Mouse (Mus musculus) midbrain, postnatal 0 days (tissue): ENCODE measurements around the gene Zfp800. TPM values are rescaled to one million over a fixed set of nuclear protein-coding genes. Genes with fewer than 3 reads are reported as not detected.

ENCODE experiments used
- ATAC-seq: fragments of 200-750 bp; cut with Nextera tagmentation; 2 replicates; pipeline ENCODE4 v1.8.0; 2017; ENCODE audit warnings: moderate number of reproducible peaks, mild to moderate bottlenecking, moderate TSS enrichment, moderate library complexity; ENCODE audit not compliant: low FRiP score
- DNase-seq: peaks from one replicate; pipeline ENCODE4 v3.0.0-alpha.2; 2015; ENCODE audit warnings: low spot score
- H3K27ac ChIP-seq: fragments of 300-500 bp; sonication (generic); 2 replicates; pipeline ENCODE4 v1.5.1; 2014; ENCODE audit warnings: low read depth, mild to moderate bottlenecking, low read length, mixed read lengths
- H3K27me3 ChIP-seq: fragments of 300-500 bp; sonication (generic); 2 replicates; pipeline ENCODE4 v1.6.1; 2014; ENCODE audit warnings: low read length, control low read depth, mixed read lengths; ENCODE audit not compliant: insufficient read depth
- H3K36me3 ChIP-seq: fragments of 300-500 bp; sonication (generic); 2 replicates; pipeline ENCODE4 v1.6.1; 2014; ENCODE audit warnings: low read length, control low read depth, mixed read lengths; ENCODE audit not compliant: insufficient read depth
- H3K4me1 ChIP-seq: fragments of 300-500 bp; sonication (generic); 2 replicates; pipeline ENCODE4 v1.6.1; 2014; ENCODE audit warnings: mild to moderate bottlenecking, control low read depth, antibody characterized with exemption, low read length, mixed read lengths; ENCODE audit not compliant: insufficient read depth
- H3K4me2 ChIP-seq: fragments of 300-500 bp; sonication (generic); 2 replicates; pipeline ENCODE4 v1.6.1; 2014; ENCODE audit warnings: low read depth, mild to moderate bottlenecking, low read length, mixed read lengths; ENCODE audit not compliant: poor library complexity, severe bottlenecking
- H3K4me3 ChIP-seq: fragments of 300-500 bp; sonication (generic); 2 replicates; pipeline ENCODE4 v1.5.1; 2014; ENCODE audit warnings: low read depth, mild to moderate bottlenecking, low read length, moderate library complexity
- H3K9ac ChIP-seq: fragments of 300-500 bp; sonication (generic); replicated peaks from 2 replicates; pipeline ENCODE4 v1.6.1; 2014; ENCODE audit warnings: mild to moderate bottlenecking, low read length, moderate library complexity, mixed read lengths; ENCODE audit not compliant: poor library complexity, severe bottlenecking
- H3K9me3 ChIP-seq: fragments of 300-500 bp; sonication (generic); 2 replicates; pipeline ENCODE4 v1.6.1; 2016; ENCODE audit warnings: low read length, control low read depth
- CTCF ChIP-seq: IDR thresholded peaks from 2 replicates; pipeline ENCODE4 v1.5.1; 2016; ENCODE audit warnings: antibody characterized with exemption, mild to moderate bottlenecking
- WGBS: fragments of 180-500 bp; shearing (Covaris S2); extraction: QIAGEN DNeasy Blood & Tissue Kit; methylation state at CpG from one replicate; pipeline ENCODE4 v1.1.7; 2014; 5-methylcytosine and 5-hydroxymethylcytosine counted together
- polyA plus RNA-seq: library from polyadenylated mRNA; unstranded; fragments of >200 nt; fragmentation: Nextera tagmentation; extraction: Ambion mirVana; gene quantifications from 2 replicates; pipeline ENCODE4 v1.2.1, GENCODE M21; 2015
- total RNA-seq: library from RNA; depleted of rRNA; stranded (reverse); fragments of >200 nt; gene quantifications from 2 replicates; pipeline ENCODE4 v1.2.3, GENCODE M21; 2014

Gene Zfp800
- total and polyA plus RNA-seq, 2 experiments from 2014 or later: 22.1 to 24.1 TPM

- H3K9ac ChIP-seq: no peak overlapping the region
- no peaks in the 10 kb centered on the region for H3K4me1 ChIP-seq
- H3K27ac ChIP-seq: no peak overlapping the region
- H3K36me3 ChIP-seq: no peaks in the 10 kb centered on the region
- H3K27me3 ChIP-seq: no peaks in the 10 kb centered on the region
- ATAC-seq: no peak
- TF ChIP-seq CTCF: no peak
- H3K4me2 ChIP-seq: no peak overlapping the region
- no peak overlapping the region for H3K4me3 ChIP-seq
- WGBS: 91% methylated on average over 3 of the region's 3 CpGs
- no peak for DNase-seq
- H3K9me3 ChIP-seq: no peaks in the 10 kb centered on the region
Measured at GRCm38 (mm10) chr6:28332546-28332945, 65.3 kb downstream of the Zfp800 start.

GRCm38 (mm10) chr6:28329815-28330214 is 68.0 kb downstream of the Zfp800 start:
- H3K9me3 ChIP-seq: no peaks in the 10 kb centered on the region
- 29% methylated on average over 6 of the region's 6 CpGs for WGBS
- no peak for TF ChIP-seq CTCF
- H3K4me3 ChIP-seq: no peak overlapping the region
- H3K4me1 ChIP-seq: no peaks in the 10 kb centered on the region
- no peak for DNase-seq
- no peaks in the 10 kb centered on the region for H3K36me3 ChIP-seq
- no peaks in the 10 kb centered on the region for H3K27me3 ChIP-seq
- H3K9ac ChIP-seq: no peak overlapping the region
- ATAC-seq: peak; percentile 52; the same call in 1 of the 2 replicates
- no peak overlapping the region for H3K27ac ChIP-seq
- H3K4me2 ChIP-seq: no peak overlapping the region

- WGBS: 34% methylated on average over 10 of the region's 10 CpGs
- Histone ChIP-seq H3K9ac (no peak overlapping the region), H3K27me3 (no peaks in the 10 kb centered on the region), H3K4me1 (no peaks in the 10 kb centered on the region), H3K36me3 (no peaks in the 10 kb centered on the region), H3K9me3 (no peaks in the 10 kb centered on the region), H3K27ac (no peak overlapping the region), H3K4me3 (no peak overlapping the region), H3K4me2 (peak overlapping the region; percentile 16; the same call in 1 of the 2 replicates)
- no peak for TF ChIP-seq CTCF
- DNase-seq: peak; percentile 54
- 0 out of 2 replicates have a peak, but pooled peaks have one; percentile 41 for ATAC-seq
Measured at GRCm38 (mm10) chr6:28329002-28329596, 68.7 kb downstream of the Zfp800 start.

- DNase-seq (no peak), ATAC-seq (no peak)
- TF ChIP-seq CTCF: no peak
- WGBS: 91% methylated on average over 3 of the region's 3 CpGs
- Histone ChIP-seq H3K4me2 (no peak overlapping the region), H3K9ac (no peak overlapping the region), H3K9me3 (no peaks in the 10 kb centered on the region), H3K4me3 (no peak overlapping the region), H3K4me1 (no peaks in the 10 kb centered on the region), H3K27me3 (no peaks in the 10 kb centered on the region), H3K36me3 (no peaks in the 10 kb centered on the region), H3K27ac (no peak overlapping the region)
Measured at GRCm38 (mm10) chr6:28326720-28327119, 71.1 kb downstream of the Zfp800 start.

GRCm38 (mm10) chr6:28322399-28322798 is 75.4 kb downstream of the Zfp800 start:
- Histone ChIP-seq H3K4me2 (no peak overlapping the region), H3K9me3 (no peaks in the 10 kb centered on the region), H3K27me3 (no peaks in the 10 kb centered on the region), H3K9ac (no peak overlapping the region), H3K4me1 (no peaks in the 10 kb centered on the region), H3K36me3 (no peaks in the 10 kb centered on the region), H3K4me3 (no peak overlapping the region), H3K27ac (no peak overlapping the region)
- 93% methylated on average over 7 of the region's 7 CpGs for WGBS
- no peak for ATAC-seq
- no peak for DNase-seq
- no peak for TF ChIP-seq CTCF

- H3K9me3 ChIP-seq: no peaks in the 10 kb centered on the region
- no peak overlapping the region for H3K4me2 ChIP-seq
- DNase-seq (no peak), ATAC-seq (no peak)
- no peak overlapping the region for H3K27ac ChIP-seq
- TF ChIP-seq CTCF: no peak
- no peaks in the 10 kb centered on the region for H3K27me3 ChIP-seq
- H3K9ac ChIP-seq: no peak overlapping the region
- 73% methylated on average over 13 of the region's 13 CpGs for WGBS
- no peaks in the 10 kb centered on the region for H3K36me3 ChIP-seq
- no peak overlapping the region for H3K4me3 ChIP-seq
- H3K4me1 ChIP-seq: no peaks in the 10 kb centered on the region
Measured at GRCm38 (mm10) chr6:28319648-28320270, 78.0 kb downstream of the Zfp800 start.
